Mouse (Mus musculus): ENCODE measurements around the gene Fnbp4.

GRCm38 (mm10) chr2:90782901-90783486 lies 37.8 kb downstream of the Fnbp4 start:
- TF ChIP-seq CTCF (IDR thresholded peaks at IDR 0.05; ENCODE audit: low read depth, low read length): no peak
- TF ChIP-seq POLR2AphosphoS5 (IDR thresholded peaks at IDR 0.05; ENCODE audit: insufficient replicate concordance, low read depth, low read length): no peak
- no peak for TF ChIP-seq GATA1 (IDR thresholded peaks at IDR 0.05; ENCODE audit: borderline replicate concordance, low read length)
